Mouse (Mus musculus) Patski (cell line): Measurements from ENCODE around the gene Tmprss12. TPM values are rescaled to one million over a fixed set of nuclear protein-coding genes. Genes with fewer than 3 reads are reported as not detected.
"Not testable (repeated sequence)": the region's sequence is repeated elsewhere in the genome, so short reads cannot be mapped to it uniquely, and the experiment has no call there.

Source experiments
- ATAC-seq: fragments of 100-300 bp; one replicate; pipeline ENCODE4 v1.8.0; 2021
- CTCF ChIA-PET: fragments of 350-600 bp; sonication (Branson Sonifier 250); formaldehyde crosslinking; loops from one replicate; lab custom pipeline; 2022; ENCODE audit warnings: inconsistent platforms; lab: Charles Lee
- POLR2A ChIA-PET: fragments of 350-600 bp; sonication (Branson Sonifier 250); formaldehyde crosslinking; loops from one replicate; lab custom pipeline; 2022; ENCODE audit warnings: antibody characterized with exemption, inconsistent platforms; lab: Charles Lee
- DNase-seq: peaks from one replicate; pipeline ENCODE4 v3.0.0-alpha.2; 2011; ENCODE audit warnings: low read depth, low spot score
- H3K27me3 ChIP-seq: fragments of 371-371 bp; one replicate; pipeline ENCODE4 v1.5.1; 2021
- CTCF ChIP-seq: fragments of 100-300 bp; IDR thresholded peaks from one replicate; pipeline ENCODE4 v1.5.1; 2021
- in situ Hi-C: fragments of 300-500 bp; cut with MboI; formaldehyde crosslinking; loops from 3 replicates; pipeline ENCODE4 v1.11.1; 2018; ENCODE audit warnings: low pct_unique_long_range_greater_than_20kb, mixed read lengths
- polyA plus RNA-seq: library from polyadenylated mRNA; unstranded; gene quantifications from one replicate; pipeline ENCODE4 v1.2.3, GENCODE M21; 2021

Gene Tmprss12
- polyA plus RNA-seq, 1 experiment from 2014 or later, result not detected

DNA sequence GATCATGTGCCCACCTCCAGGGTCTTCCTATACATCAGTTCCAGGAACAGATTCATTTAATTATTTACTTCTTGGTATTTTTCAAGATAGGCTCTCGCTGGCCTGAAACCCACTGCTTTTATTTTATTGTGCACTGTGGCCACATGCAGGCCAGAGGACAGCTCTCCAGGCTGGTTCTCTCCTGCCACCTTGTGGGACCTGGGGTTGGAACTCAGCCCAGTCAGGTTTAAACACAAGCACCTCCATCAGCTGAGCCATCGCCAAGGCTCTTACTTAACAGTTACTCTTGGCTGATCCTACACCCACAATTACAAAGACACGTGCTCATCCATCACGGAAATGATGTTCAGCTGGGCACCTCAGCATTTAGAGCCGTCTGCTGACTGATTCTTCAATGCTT is 40.5 kb downstream of the Tmprss12 start:
- ChIA-PET POLR2A (interaction anchor here (0.5 to 0.7 kb wide), 2 partner anchors 81 to 272 kb away, joined by 3 read pairs; no protein-coding TSS in a partner anchor), CTCF (interaction anchor here (1.0 to 2.0 kb wide), 3 partner anchors 54 to 100 kb away, joined by 3 to 9 read pairs (median 7); no protein-coding TSS in a partner anchor)
- ATAC-seq, result peak; percentile 25
- peak; percentile 82 for TF ChIP-seq CTCF
- DNase-seq, result peak; percentile 79
- H3K27me3 ChIP-seq, result no peaks in the 10 kb centered on the region
- in situ Hi-C loops, result loop anchor here (5.0 to 10.0 kb wide), 2 partner anchors 51 to 56 kb away; no protein-coding TSS in a partner anchor

DNA sequence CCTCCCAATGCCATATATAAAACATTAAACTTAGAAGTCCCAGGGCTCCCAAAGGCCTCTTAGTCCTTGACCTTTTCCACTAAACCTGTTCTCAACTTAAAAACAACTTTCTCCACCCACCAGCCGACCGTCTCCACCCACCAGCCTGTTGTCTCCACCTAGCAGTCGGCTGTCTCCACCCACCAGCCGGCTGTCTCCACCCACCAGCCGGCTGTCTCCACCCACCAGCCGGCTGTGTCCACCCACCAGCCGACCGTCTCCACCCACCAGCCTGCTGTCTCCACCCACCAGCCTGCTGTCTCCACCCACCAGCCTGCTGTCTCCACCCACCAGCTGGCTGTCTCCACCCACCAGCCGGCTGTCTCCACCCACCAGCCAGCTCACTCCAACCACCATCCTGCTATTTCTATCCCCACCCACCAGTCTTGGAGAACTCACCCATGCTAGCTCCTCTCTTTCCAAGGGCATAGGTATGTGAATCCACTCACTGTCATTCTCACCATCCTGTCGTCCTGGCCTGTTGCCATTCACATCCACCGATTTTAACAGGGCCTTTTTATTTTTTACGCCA is 43.5 kb downstream of the Tmprss12 start:
- DNase-seq (no peak), ATAC-seq (no peak)
- ChIA-PET CTCF (interaction anchor here (1.3 to 3.0 kb wide), 2 partner anchors 19 to 51 kb away, joined by 3 to 12 read pairs; no protein-coding TSS in a partner anchor), POLR2A (interaction anchor here (0.6 to 1.3 kb wide), 4 partner anchors 15 to 234 kb away, joined by 3 read pairs; no protein-coding TSS in a partner anchor)
- TF ChIP-seq CTCF, result no peak
- in situ Hi-C loops, result loop anchor here (5.0 to 10.0 kb wide), 2 partner anchors 48 to 59 kb away; no protein-coding TSS in a partner anchor
- H3K27me3 ChIP-seq, result no peaks in the 10 kb centered on the region

DNA sequence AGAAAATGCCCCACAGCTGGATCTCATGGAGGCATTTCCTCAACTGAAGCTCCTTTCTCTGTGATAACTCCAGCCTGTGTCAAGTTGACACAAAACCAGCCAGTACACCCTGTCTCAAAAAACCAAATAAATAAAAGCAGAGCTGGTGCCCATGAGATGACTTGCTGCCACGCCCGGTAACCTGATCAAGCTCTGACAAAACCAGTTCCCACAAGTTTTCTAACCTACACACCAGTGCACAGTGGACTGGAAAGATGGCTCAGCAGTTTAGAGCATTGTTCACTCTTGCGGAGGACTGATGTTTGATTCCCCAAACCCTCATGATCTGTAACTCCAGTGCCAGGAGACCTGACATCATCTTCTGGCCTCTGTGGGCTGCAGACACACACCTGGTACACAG is 44.6 kb downstream of the Tmprss12 start:
- ChIA-PET CTCF (interaction anchor here (1.1 to 3.0 kb wide), 3 partner anchors 9 to 287 kb away, joined by 3 to 12 read pairs (median 4); partner anchors contain the start of gene Dip2b), POLR2A (interaction anchor here (1.2 kb wide), 1 partner anchor 51 kb away, joined by 3 read pairs; no protein-coding TSS in a partner anchor)
- in situ Hi-C loops, result loop anchor here (10.0 kb wide), 1 partner anchor 60 kb away; no protein-coding TSS in a partner anchor
- no peaks in the 10 kb centered on the region for H3K27me3 ChIP-seq
- no peak for ATAC-seq
- TF ChIP-seq CTCF, result no peak
- peak; percentile 76 for DNase-seq

DNA sequence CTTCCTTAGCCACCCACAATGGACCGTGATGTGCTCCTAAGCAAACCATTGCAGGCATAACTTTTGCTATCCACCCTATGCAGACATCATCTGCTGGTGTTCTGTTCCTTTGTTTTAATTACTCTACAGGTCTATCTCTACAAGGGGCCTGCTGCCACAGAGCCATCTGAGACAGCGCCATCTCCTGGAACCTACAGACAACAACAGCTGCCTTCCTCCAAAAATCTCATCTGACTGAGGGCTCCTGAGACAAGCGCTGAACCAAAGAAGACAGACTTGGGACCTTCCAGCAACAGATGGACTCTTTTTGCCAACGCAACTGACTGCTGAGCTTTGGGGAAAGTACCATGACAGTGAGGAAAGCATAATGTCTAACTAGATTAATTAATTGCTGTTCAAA is 47.5 kb downstream of the Tmprss12 start:
- in situ Hi-C loops, result loop anchor here (10.0 kb wide), 1 partner anchor 63 kb away; no protein-coding TSS in a partner anchor
- DNase-seq, ATAC-seq, POLR2A ChIA-PET, H3K27me3 ChIP-seq: not testable (repeated sequence)
- CTCF ChIA-PET, result interaction anchor here (1.1 kb wide), 1 partner anchor 20 kb away, joined by 3 read pairs; no protein-coding TSS in a partner anchor

DNA sequence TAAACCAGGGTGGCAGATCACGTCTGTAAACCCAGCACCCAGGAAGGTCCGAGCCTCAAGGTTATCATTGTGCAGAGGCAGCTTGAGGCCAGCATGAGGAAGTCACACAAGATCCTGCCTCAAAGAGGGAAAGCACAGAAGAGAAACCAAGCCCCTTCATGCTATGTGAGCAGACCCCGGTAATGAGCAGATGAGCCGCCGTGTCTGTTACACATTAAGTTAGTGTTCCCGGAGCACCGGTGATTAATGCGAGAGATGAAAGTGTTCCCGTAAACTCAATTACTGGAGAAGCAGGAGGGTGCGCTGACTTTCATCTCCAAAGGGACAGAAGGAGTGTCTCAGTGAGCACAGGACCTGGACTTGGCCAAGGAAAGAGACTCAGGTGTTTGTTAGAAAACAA is 48.7 kb downstream of the Tmprss12 start:
- DNase-seq, H3K27me3 ChIP-seq, POLR2A ChIA-PET, ATAC-seq, CTCF ChIA-PET: not testable (repeated sequence)
- in situ Hi-C loops, result loop anchor here (10.0 kb wide), 1 partner anchor 65 kb away; no protein-coding TSS in a partner anchor

DNA sequence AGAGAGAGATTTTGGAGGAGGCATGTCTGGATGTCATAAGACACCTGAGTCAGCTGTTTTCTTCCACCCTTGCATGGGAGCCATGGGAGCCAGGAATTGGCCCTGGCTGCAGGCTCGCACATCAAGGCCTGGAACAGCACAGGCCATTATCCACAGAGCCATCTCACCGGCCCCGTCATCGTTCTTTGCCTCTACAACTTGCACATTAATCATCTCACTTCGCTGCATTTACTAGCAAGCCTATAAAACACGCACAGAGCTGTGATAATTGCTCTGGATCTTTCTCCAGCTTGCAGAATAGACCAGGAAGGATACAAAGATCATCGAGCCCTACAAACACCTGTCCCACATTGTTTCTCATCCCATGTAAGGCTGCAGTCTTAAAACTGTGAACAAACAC is 50.1 kb downstream of the Tmprss12 start:
- in situ Hi-C loops, result no loop called here

DNA sequence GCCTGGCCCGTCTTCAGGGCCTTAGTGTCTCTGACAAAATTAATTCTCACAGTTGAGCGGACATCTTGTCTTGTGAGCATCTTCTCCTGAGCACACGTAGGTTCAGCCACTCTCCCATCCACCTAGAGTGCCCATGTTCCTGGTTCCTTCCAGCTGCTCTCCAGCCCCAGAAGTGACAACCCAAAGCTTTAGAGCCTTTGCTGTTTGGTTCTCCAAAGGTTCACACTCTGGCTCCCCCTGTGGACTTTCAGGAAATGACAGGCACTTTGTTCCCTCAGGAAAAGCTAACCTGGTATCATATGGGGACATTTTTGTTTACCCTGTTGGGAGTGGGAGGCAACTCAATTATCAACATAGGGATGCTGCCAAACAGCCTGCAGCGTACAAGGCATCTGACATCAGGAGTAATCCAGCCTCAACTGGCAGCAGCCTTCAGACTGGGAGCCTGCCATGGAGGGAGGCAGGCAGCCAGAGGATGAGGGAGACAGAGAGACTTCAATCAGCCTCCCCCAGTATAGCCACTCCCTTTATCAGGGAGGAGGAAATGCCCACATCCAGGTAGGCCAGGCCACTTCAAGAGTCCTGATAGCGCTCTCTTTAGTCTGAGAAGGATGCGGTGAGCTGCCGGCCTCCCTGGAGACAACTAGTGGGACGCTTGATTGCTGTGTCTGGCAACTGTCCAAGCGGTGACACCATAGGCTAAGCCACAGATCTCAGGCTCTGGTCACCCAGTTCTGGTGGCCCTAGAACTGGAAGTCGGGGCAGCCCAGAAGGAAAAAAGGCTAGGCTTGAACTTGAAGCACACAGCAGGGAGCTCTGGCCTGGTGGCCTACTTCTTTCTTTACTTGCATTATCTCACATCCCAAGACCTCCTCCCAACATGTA is 51.7 kb downstream of the Tmprss12 start:
- in situ Hi-C loops, H3K27me3 ChIP-seq, DNase-seq, POLR2A ChIA-PET: not testable (repeated sequence)
- peak; percentile 13 for TF ChIP-seq CTCF
- CTCF ChIA-PET, result interaction anchor here (1.0 kb wide), 1 partner anchor 35 kb away, joined by 5 read pairs; no protein-coding TSS in a partner anchor
- peak; percentile 29 for ATAC-seq

More for the DNA sequence above, 50.1 kb downstream of the Tmprss12 start:
- POLR2A ChIA-PET, result interaction anchor here (0.6 to 0.7 kb wide), 2 partner anchors 37 to 346 kb away, joined by 3 read pairs; no protein-coding TSS in a partner anchor
- DNase-seq (no peak), ATAC-seq (no peak)
- CTCF ChIA-PET, result no interaction called here
- TF ChIP-seq CTCF, result no peak
- H3K27me3 ChIP-seq, result no peaks in the 10 kb centered on the region

DNA sequence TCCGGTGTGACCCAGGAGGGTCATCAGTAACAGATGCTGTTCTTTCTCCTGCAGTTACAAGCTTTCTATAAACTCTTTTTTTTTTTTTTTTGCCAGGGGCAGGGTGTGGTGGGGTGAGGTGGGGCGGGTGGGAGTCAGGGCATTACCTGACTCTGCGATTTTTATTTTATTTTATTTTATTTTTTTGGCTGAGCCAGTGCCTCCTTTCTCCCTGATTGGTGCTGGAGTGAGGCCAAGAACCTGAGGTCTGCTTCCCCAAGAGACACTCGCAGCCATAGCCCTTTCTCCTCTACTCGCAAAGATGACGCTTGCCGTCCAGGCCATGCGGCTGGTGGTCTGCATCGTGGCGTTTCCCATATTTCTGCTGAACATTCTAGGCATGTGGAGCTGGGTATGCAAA is 54.0 kb downstream of the Tmprss12 start, which contains the start of gene Mettl7a3:
Mettl7a3 (plus strand) TSS at position 301 of the 400 bp plus-strand sequence.
- TF ChIP-seq CTCF, result no peak

DNA sequence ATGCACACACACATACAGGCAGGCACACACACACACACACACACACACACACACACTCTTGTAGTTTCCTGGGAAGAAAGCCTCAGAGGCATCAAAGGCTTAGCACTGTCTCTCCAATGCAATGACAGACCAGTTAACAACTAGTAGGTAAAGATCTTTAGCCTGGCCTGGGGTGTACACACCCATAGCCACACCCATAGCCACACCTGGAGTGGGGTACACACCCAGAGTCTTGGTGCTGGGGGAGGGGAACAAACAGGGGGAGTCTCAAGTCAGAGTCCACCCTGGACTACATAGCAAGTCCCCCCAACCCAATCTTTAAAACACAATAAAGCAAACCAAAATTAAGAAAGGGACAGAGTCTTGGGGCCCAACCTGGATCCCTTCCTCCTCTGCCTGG is 56.7 kb downstream of the Tmprss12 start:
- DNase-seq, CTCF ChIA-PET, H3K27me3 ChIP-seq, in situ Hi-C loops, ATAC-seq, POLR2A ChIA-PET: not testable (repeated sequence)

More for the DNA sequence above, 54.0 kb downstream of the Tmprss12 start, which contains the start of gene Mettl7a3:
- in situ Hi-C loops, result no loop called here
- DNase-seq, result no peak
- POLR2A ChIA-PET, result interaction anchor here (0.8 kb wide), 1 partner anchor 36 kb away, joined by 4 read pairs; no protein-coding TSS in a partner anchor
- ATAC-seq, result no peak
- no peaks in the 10 kb centered on the region for H3K27me3 ChIP-seq
- CTCF ChIA-PET, result interaction anchor here (0.7 to 1.7 kb wide), 2 partner anchors 26 to 40 kb away, joined by 3 to 5 read pairs; no protein-coding TSS in a partner anchor

DNA sequence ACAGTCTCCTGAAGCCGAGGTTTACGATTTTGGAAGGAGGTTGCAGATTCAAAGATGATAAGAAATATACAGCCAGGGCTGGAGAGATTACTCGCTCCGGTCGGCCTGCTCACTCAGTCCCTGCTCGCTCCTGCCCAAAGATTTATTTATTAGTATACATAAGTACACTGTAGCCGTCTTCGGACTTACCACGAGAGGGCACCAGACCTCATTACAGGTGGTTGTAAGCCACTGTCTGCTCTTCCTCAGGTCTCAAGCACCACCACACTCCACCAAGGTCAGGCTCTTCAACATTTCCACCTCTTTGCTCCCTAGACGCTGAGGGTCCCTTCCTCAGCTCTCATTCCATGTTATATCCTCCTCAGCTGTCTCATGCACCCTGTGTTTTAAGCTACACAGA is 57.2 kb downstream of the Tmprss12 start:
- H3K27me3 ChIP-seq, ATAC-seq, POLR2A ChIA-PET, in situ Hi-C loops, DNase-seq: not testable (repeated sequence)
- CTCF ChIA-PET, result interaction anchor here (0.9 to 1.1 kb wide), 2 partner anchors 13 to 36 kb away, joined by 3 to 5 read pairs; no protein-coding TSS in a partner anchor

DNA sequence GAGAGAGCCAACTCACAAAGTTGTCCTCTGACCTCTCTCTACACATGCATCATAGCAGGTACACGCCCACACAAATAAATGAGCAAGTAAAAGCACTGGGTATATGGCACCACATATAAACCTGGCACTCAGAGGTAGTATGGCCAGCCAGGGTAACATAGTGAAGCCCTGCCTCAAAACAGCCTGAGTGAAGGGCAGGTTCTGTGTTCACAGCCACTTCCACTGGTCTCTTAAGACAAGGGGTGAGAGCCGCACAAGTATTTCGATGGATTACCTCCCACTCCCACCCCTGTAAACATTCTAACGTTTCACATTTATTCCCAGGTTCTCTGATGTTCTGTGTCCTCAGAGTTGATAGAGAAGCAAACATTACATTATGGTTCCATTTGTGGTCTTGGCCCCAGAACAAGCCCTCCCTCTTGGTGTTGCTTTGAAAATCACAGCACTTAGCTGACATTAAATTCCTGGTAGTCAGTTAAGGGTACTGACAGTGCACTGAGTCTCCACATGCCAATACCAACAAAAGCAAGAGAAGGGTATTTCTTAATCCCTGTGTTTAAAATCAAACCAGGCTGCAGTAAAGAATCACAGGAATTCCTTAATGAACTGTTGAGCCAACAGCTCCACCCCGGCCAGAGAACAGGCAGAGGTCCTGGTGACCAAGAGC is 60.8 kb downstream of the Tmprss12 start:
- CTCF ChIA-PET, result interaction anchor here (1.8 to 2.7 kb wide), 3 partner anchors 30 to 33 kb away, joined by 4 to 11 read pairs (median 4); no protein-coding TSS in a partner anchor
- H3K27me3 ChIP-seq, in situ Hi-C loops, DNase-seq, POLR2A ChIA-PET: not testable (repeated sequence)
- ATAC-seq, result peak; percentile 67
